Mouse (Mus musculus) midbrain, embryonic 12.5 days (tissue): ENCODE measurements around the gene Sel1l3. TPM values are rescaled to one million over a fixed set of nuclear protein-coding genes. Genes with fewer than 3 reads are reported as not detected.

Experiments used
- ATAC-seq: fragments of 200-750 bp; cut with Nextera tagmentation; 2 replicates; pipeline ENCODE4 v1.8.0; 2017; ENCODE audit warnings: low read depth, moderate TSS enrichment, moderate library complexity; ENCODE audit not compliant: low FRiP score
- H3K27ac ChIP-seq: fragments of 300-500 bp; sonication (generic); replicated peaks from 2 replicates; pipeline ENCODE4 v1.5.1; 2016; ENCODE audit warnings: mild to moderate bottlenecking
- H3K27me3 ChIP-seq: fragments of 300-500 bp; sonication (generic); 2 replicates; pipeline ENCODE4 v1.6.1; 2016; ENCODE audit warnings: mild to moderate bottlenecking
- H3K36me3 ChIP-seq: fragments of 300-500 bp; sonication (generic); 2 replicates; pipeline ENCODE4 v1.6.1; 2016
- H3K4me1 ChIP-seq: fragments of 300-500 bp; sonication (generic); 2 replicates; pipeline ENCODE4 v1.6.1; 2016
- H3K4me2 ChIP-seq: fragments of 300-500 bp; sonication (generic); replicated peaks from 2 replicates; pipeline ENCODE4 v1.6.1; 2016; ENCODE audit warnings: mild to moderate bottlenecking, moderate library complexity
- H3K4me3 ChIP-seq: fragments of 300-500 bp; sonication (generic); 2 replicates; pipeline ENCODE4 v1.5.1; 2016; ENCODE audit warnings: mild to moderate bottlenecking
- H3K9ac ChIP-seq: fragments of 300-500 bp; sonication (generic); replicated peaks from 2 replicates; pipeline ENCODE4 v1.6.1; 2016; ENCODE audit warnings: mild to moderate bottlenecking, moderate library complexity
- H3K9me3 ChIP-seq: fragments of 300-500 bp; sonication (generic); 2 replicates; pipeline ENCODE4 v1.6.1; 2016; ENCODE audit warnings: mild to moderate bottlenecking
- WGBS: fragments of 180-500 bp; shearing (Covaris S2); methylation state at CpG from one replicate; pipeline ENCODE4 v1.1.7; 2016; 5-methylcytosine and 5-hydroxymethylcytosine counted together
- polyA plus RNA-seq: library from polyadenylated mRNA; unstranded; fragments of >200 nt; fragmentation: Nextera tagmentation; extraction: Ambion mirVana; gene quantifications from 2 replicates; pipeline ENCODE4 v1.2.1, GENCODE M21; 2016

The Sel1l3 gene
- 2.5 and 2.9 TPM in 2 replicates for polyA plus RNA-seq

DNA sequence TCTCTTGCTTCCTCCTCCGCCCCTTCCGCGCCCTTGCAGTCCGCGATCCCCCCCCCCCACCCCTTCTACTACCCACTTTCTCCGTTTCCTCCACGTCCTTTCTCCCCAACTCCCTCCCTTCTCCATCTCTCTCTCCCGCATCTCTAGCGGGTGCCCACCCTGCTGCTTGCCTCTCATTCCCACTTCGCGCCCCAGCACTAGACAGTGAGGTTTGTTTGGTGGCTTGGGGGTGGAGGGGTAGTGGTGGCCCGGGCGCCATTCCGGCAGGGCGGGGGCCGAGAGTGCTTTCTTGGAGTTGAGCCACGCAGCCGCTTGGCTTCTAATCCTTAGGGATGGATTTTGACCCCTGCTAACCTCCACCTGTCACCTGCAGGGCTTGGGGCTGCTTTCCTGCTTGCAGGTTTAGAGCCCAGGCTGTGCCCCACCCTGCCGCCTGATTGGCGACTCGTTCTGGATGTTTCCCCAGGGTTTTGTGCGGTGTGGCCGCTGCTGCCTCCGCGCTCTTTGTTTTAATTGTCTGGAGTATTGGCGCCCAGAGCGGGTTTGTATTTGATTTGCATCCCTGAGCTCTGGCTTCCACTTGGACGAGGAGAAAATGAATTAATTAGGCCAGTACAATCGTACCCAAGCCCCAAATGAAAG is at the start of gene Sel1l3:
Sel1l3 (minus strand) TSS at position 217 of the 642 bp plus-strand sequence.
- H3K36me3 ChIP-seq, result no peaks in the 10 kb centered on the region
- H3K9ac ChIP-seq, result peak within 1 kb of the TSS; percentile 76
- peaks cover 23% of the 10 kb centered on the region for H3K4me1 ChIP-seq
- ATAC-seq, result peak; percentile 72
- no peaks in the 10 kb centered on the region for H3K9me3 ChIP-seq
- WGBS, result under 1% methylated on average over 26 of the region's 29 CpGs
- H3K27me3 ChIP-seq, result peaks cover 34% of the 10 kb centered on the region
- peak within 1 kb of the TSS; percentile 46 for H3K27ac ChIP-seq
- peak within 1 kb of the TSS; percentile 99 for H3K4me2 ChIP-seq
- peak within 1 kb of the TSS; percentile 70 for H3K4me3 ChIP-seq

DNA sequence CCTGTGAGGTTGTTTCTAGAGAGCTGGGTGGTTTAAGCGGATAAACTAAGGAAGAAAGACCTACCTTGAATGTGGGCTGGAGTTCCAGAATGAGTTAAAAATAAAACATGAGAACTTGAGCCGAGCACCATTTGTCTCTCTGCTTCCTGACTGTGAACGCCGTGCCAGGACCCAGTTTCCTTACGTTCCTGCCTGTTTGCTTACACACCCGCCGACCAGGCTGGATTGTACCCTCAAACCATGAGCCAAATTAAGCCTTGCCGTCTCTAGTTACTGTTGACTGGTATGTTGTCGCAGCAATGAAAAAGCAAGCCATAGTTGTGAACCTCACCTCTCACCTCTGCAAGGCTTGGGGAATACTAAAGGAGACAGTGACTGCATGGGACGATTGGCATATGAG is 48.3 kb upstream of the Sel1l3 start:
- Histone ChIP-seq H3K36me3 (no peaks in the 10 kb centered on the region), H3K4me1 (peaks cover 12% of the 10 kb centered on the region), H3K4me3 (no peak overlapping the region), H3K27me3 (peaks cover 17% of the 10 kb centered on the region), H3K9me3 (no peaks in the 10 kb centered on the region), H3K27ac (no peak overlapping the region), H3K4me2 (no peak overlapping the region), H3K9ac (no peak overlapping the region)
- WGBS, result 90% methylated on average over 10 of the region's 10 CpGs
- no peak for ATAC-seq

DNA sequence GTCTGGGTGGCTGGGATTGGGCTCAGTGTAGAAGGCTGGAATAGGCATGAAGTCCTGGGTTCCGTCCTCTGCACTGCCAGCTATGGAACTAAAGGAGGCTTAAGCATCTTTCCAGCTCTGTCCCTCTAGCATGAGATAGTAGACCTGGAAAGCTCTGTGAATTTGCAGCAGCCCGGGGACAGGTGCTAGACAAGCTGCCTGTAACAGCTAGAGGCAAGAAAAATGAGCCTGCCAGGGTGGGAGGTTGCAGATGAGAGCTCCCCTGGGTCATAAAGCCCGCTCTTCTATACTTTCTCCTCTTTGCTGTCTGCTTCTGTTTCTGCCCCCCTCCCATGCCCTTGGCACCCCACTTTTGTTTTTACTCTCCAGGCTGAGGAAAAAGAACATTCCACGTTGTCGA is 46.2 kb upstream of the Sel1l3 start:
- ATAC-seq, result no peak
- 68% methylated on average over 5 of the region's 5 CpGs for whole genome bisulfite sequencing
- peaks cover 23% of the 10 kb centered on the region for H3K27me3 ChIP-seq
- H3K27ac ChIP-seq, result no peak overlapping the region
- peaks cover 21% of the 10 kb centered on the region for H3K4me1 ChIP-seq
- H3K36me3 ChIP-seq, result no peaks in the 10 kb centered on the region
- H3K4me2 ChIP-seq, result no peak overlapping the region
- no peaks in the 10 kb centered on the region for H3K9me3 ChIP-seq
- no peak overlapping the region for H3K4me3 ChIP-seq
- H3K9ac ChIP-seq, result no peak overlapping the region

DNA sequence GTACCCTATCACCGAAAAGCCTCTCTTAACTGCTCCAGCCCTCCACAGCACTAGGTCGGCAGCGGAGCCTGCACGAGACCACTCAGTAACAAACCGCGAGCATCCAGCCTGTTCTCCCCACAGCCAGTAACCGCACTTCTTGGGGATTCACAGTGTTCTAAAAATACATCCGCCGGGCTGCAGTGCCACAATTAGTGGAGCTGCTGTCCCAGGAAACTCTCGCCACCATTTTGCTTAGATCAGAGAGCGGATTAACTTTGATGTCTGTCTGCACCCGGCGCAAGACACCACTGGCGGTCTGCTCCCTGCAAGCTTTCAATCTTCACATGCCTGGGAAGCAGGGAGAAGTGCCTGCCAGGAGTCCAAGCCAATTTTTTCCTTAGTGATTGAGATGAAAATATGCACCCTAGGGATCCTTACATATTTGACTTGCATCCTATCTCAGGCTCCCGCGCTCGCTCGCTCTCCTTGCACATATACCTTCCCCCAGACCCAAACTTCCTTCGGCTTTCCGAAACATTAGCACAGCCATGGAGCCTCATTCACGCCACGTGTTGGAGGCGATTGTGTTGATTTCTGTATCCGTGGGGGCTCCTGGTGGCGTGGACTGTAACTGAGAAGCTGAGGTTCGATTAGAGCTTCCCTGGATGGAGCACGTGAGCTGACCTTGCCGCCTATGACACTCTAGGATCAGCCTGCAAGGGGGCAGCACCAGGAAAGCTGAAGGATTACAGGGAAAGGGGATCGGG is 44.5 kb upstream of the Sel1l3 start:
- Histone ChIP-seq H3K27me3 (peaks cover 29% of the 10 kb centered on the region), H3K4me2 (peak overlapping the region; percentile 68), H3K9me3 (no peaks in the 10 kb centered on the region), H3K4me1 (peaks cover 23% of the 10 kb centered on the region), H3K9ac (peak overlapping the region; percentile 49), H3K36me3 (no peaks in the 10 kb centered on the region), H3K4me3 (peak overlapping the region; percentile 38), H3K27ac (no peak overlapping the region)
- WGBS, result 5% methylated on average over 29 of the region's 29 CpGs
- ATAC-seq, result peak; percentile 69

DNA sequence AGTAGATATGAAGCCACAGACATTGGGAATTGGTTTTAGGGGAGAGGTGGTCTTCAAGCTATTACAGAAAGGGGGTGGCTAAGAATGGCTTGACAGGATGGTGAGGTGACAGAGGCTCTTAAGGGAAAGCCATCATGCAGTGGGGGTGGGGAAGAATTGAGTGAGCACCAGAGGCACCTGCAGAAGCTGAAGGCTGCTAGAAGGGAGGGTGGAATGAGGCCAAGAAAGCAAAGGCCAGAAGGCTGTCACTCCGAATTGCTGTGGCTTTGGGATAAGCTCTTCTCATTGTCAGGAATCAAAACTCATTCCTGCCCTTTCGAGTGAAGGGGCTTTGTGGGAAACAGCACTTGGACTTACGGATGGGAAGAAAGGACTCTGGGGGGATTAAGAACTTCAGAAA is 41.1 kb upstream of the Sel1l3 start:
- no peaks in the 10 kb centered on the region for H3K36me3 ChIP-seq
- no peak overlapping the region for H3K27ac ChIP-seq
- H3K27me3 ChIP-seq, result peaks cover 32% of the 10 kb centered on the region
- H3K4me2 ChIP-seq, result no peak overlapping the region
- no peak overlapping the region for H3K4me3 ChIP-seq
- no peak for ATAC-seq
- 20% methylated on average over 3 of the region's 3 CpGs for WGBS
- H3K9me3 ChIP-seq, result no peaks in the 10 kb centered on the region
- H3K9ac ChIP-seq, result no peak overlapping the region
- H3K4me1 ChIP-seq, result peaks cover 24% of the 10 kb centered on the region

DNA sequence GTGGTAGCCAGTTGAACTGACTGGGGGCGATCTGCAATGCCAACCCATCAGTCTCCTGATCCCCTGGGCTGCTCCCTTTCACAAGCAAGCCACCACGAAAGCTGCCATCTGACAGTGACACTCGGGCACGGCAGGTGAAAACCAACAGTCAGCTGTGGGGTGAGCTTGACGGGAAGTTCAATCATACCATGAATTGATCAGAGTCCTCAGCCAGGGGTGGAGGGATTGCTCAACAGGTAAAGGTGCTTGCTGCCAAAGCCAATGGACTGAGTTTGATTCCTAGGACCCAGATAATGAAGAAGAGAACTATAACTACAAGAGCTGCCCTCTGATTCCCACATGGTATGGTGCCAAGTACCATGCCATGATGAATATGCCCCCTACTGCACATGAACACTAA is 40.4 kb upstream of the Sel1l3 start:
- Histone ChIP-seq H3K9ac (no peak overlapping the region), H3K4me3 (no peak overlapping the region), H3K9me3 (no peaks in the 10 kb centered on the region), H3K4me2 (no peak overlapping the region), H3K4me1 (peaks cover 31% of the 10 kb centered on the region), H3K27ac (no peak overlapping the region), H3K27me3 (peaks cover 29% of the 10 kb centered on the region), H3K36me3 (no peaks in the 10 kb centered on the region)
- ATAC-seq, result no peak
- WGBS, result 81% methylated on average over 5 of the region's 5 CpGs

DNA sequence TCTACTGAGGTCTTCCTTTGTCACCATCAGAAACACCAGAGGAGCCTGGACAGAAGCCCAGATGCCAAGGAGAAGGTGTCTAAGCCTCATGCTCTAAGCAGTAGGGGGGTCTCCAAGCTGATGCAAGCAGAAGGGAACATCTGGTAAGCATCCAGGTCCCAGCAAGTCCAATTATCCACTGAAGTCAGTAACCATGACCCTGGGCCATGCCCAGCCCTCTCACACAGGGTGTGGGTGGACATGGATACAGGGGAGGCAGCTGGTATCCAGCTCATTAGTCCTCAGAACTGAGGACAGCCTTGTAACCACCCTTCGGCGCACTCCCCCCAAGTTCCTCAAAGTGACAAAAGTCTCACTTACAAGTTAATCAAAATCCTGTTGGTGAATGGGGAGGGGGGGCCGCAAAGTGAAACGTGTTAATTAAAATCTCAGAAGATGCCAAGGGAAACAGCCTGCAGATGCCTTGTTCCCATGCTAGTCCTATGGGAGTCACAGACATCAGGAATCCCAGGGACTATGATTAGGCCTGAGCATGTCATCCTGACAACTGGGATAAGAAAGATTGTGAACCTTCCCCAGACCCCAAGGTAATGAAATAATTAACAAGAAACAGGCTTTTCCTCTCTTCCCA is 35.8 kb upstream of the Sel1l3 start:
- no peak overlapping the region for H3K27ac ChIP-seq
- no peak overlapping the region for H3K4me3 ChIP-seq
- no peak overlapping the region for H3K9ac ChIP-seq
- H3K4me1 ChIP-seq, result peaks cover 11% of the 10 kb centered on the region; the same call in 1 of the 2 replicates
- no peak overlapping the region for H3K4me2 ChIP-seq
- H3K36me3 ChIP-seq, result no peaks in the 10 kb centered on the region
- WGBS, result 70% methylated on average over 4 of the region's 4 CpGs
- H3K27me3 ChIP-seq, result peaks cover 18% of the 10 kb centered on the region
- no peaks in the 10 kb centered on the region for H3K9me3 ChIP-seq
- peak; percentile 74 for ATAC-seq

DNA sequence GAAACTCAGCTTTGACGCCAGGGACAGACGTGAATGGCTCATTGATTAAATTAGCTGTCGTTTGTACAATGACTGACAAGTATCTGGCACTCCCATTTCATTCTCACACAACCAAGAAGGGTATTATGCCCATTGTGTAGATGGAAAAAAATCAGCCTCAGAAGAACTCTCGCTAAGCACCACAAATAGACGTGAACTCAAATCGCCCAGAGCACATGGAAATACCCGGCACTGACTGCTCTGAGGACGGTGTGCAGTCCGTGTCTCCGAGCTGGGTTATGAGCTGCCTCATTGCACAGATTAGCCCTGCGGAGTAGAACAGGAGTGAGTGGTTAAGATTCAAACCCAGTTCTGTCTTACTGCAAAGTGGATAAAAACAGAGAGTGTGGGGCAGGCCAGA is 34.8 kb upstream of the Sel1l3 start:
- 37% methylated on average over 11 of the region's 11 CpGs for WGBS
- Histone ChIP-seq H3K36me3 (no peaks in the 10 kb centered on the region), H3K27me3 (peaks cover 12% of the 10 kb centered on the region), H3K4me2 (no peak overlapping the region), H3K9me3 (no peaks in the 10 kb centered on the region), H3K4me1 (peaks cover 11% of the 10 kb centered on the region; the same call in 1 of the 2 replicates), H3K27ac (no peak overlapping the region), H3K4me3 (no peak overlapping the region), H3K9ac (no peak overlapping the region)
- peak; percentile 25; the same call in 1 of the 2 replicates for ATAC-seq

DNA sequence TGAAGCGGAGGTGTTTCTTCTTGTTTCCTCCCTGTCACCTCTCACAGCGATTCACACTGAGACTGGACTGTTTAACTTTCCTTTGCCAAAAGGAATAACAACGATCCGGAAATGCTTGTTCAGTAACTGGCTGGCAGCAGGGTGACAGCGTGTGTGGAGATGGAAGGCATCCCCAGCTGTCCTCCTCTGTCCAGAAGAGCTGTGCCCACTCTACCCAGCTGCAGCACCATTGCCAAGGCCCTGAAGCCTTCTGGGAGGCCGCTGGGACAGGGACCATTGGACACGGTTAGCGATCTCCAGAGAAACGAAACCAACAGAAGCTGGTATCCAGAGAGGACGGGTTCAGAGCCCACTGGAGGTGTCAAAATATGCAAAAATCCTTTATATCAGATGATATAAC is 30.2 kb upstream of the Sel1l3 start:
- Histone ChIP-seq H3K36me3 (no peaks in the 10 kb centered on the region), H3K9me3 (no peaks in the 10 kb centered on the region), H3K4me2 (no peak overlapping the region), H3K4me1 (peaks cover 12% of the 10 kb centered on the region; the same call in 1 of the 2 replicates), H3K27me3 (0 out of 2 replicates have a peak, but pooled peaks cover 10% of the 10 kb centered on the region), H3K9ac (no peak overlapping the region), H3K4me3 (no peak overlapping the region), H3K27ac (no peak overlapping the region)
- no peak for ATAC-seq
- WGBS, result 83% methylated on average over 10 of the region's 10 CpGs

DNA sequence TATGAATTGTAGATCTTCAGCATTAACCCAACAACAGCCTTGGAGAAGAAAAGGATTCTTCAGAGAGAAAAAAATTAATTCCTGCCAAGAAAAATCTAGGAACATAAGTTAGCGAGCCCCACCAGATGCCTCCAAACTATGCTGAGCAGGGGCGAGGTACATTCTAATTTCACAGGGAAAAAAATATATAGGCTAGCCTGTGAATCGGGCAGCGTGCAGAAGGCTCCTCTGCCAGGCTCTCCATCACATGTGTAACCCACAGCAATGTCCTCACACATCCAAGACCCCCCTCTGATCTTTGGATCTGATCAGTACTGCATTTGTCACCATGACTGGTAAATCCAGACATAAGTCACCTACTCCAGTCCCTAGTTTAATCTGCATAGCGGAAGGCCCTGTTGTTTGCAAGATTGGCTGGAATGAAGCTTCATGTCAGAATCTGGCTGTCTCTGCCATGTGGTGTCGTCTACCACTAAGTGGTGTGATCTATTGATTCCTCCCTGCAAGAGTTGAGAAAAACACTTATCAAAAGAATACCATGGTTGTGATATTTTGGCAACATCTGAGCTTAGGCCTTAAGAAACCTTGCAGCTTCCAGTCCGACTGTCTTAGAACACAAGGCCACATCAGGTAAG is 29.3 kb upstream of the Sel1l3 start:
- Histone ChIP-seq H3K36me3 (no peaks in the 10 kb centered on the region), H3K4me2 (no peak overlapping the region), H3K9ac (no peak overlapping the region), H3K4me1 (peaks cover 8% of the 10 kb centered on the region; the same call in 1 of the 2 replicates), H3K27ac (no peak overlapping the region), H3K9me3 (no peaks in the 10 kb centered on the region), H3K27me3 (0 out of 2 replicates have a peak, but pooled peaks cover 10% of the 10 kb centered on the region), H3K4me3 (no peak overlapping the region)
- no peak for ATAC-seq
- WGBS, result 91% methylated on average over 7 of the region's 7 CpGs

DNA sequence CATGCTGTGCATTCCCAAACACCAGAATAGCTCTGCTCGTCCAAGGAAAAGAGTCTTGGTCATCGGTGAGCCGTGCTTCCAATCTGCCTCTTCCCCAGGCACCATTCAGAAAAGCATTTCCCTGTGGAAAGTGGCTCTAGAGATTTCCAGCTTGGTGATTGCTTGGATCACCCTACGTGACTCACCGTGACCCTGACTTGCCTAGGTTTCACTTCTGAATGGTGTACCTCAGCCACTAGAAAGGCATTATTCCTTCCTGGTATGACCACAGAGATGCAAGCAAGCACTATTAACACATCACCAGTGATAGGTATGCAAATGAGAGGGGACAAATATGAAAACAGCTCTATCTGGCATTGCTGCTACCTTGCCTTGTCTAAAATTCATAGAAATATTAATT is 28.2 kb upstream of the Sel1l3 start:
- Histone ChIP-seq H3K27me3 (0 out of 2 replicates have a peak, but pooled peaks cover 10% of the 10 kb centered on the region), H3K27ac (no peak overlapping the region), H3K36me3 (no peaks in the 10 kb centered on the region), H3K4me2 (no peak overlapping the region), H3K9me3 (no peaks in the 10 kb centered on the region), H3K4me1 (peaks cover 10% of the 10 kb centered on the region; the same call in 1 of the 2 replicates), H3K9ac (no peak overlapping the region), H3K4me3 (no peak overlapping the region)
- 82% methylated on average over 5 of the region's 5 CpGs for WGBS
- ATAC-seq, result no peak
